Mouse (Mus musculus) T-cell, adult 66 days (primary cell): ENCODE data around the gene Gm6205. TPM values are rescaled to one million over a fixed set of nuclear protein-coding genes. Genes with fewer than 3 reads are reported as not detected.

ENCODE experiments used
- total RNA-seq, 2 experiments: library from RNA; stranded (reverse); gene quantifications; 3 replicates in 1 of 2; 4 replicates in 1 of 2; pipeline ENCODE4 v1.2.4; 2023

Gene Gm6205
- total RNA-seq = not detected

DNA sequence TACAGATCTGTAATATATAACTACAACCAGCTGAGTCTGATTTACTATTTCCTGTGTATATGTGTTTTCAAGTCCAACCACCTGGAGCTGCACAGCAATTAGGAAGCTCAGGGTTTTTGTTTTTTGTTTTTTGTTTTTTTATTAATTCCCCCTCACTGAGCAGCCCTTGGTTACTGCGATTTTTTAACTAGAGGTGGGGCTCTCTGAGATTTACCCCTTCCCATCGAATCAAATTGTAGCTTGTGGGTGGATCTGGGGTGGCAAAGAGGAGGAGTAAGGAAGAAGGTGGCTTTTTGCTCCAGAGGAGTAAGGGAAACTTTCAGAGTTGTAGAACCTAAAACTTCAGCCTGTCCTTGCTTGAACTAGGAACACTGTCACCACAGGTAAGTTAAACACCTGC, at the start of gene Gm6205:
Gene Gm6205 (plus strand): TSS at position 301 of the 400 bp plus-strand sequence.

DNA sequence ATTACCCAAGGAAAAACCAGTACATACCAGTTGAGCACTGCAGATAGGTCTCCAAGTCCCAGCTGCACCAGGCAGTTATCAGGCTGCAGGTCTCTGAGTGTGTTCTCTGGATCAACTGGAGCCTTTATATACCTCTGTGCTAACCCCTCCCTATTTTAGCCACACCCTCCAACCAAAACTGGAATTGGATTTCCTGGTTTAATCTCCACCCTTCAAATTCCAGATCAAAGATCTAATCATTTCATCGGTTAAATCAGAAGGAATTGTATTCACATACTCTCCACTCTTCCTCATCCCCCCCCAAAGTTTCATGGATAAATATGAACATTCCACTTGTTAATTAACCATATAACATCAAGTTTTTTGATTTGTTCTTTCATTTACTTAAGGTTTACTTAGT, 31.9 kb upstream of the Gm6205 start, which contains the start of gene Gm3147:
Gene Gm3147 (minus strand): TSS at position 101 of the 400 bp plus-strand sequence.

DNA sequence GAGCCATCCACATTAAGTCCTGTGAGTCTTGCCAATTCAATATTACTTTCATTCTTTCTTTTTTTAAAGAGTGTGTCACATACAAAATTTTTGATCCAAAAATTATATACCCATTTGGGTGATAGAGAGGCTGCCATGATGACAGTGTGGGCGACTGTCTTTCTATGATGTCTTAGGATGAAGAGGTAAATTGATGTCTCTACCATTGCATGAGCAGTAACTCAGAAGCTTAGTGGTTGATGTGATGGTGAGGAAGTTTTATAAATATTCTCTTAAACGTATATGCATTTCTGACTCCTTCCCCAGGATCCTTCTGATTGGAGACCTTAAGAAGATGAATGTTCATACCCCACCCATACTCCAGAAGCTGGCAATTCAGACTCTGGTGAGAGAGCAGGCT, 24.5 kb upstream of the Gm6205 start, which contains the start of gene Gm6509:
Gene Gm6509 (plus strand): TSS at position 301 of the 400 bp plus-strand sequence.

Other genes starting within 250 kb of the Gm6205 start
- gene Gm7682, start 202.6 kb upstream of the Gm6205 start, total RNA-seq = not detected
- not detected for gene Gm3139, start 122.1 kb upstream of the Gm6205 start, total RNA-seq
- gene Gm3147, start 32.0 kb upstream of the Gm6205 start, total RNA-seq = not detected
- gene Gm6509, start 24.4 kb upstream of the Gm6205 start, total RNA-seq = not detected
- not detected for gene Gm3183, start 217.1 kb downstream of the Gm6205 start, total RNA-seq